In the genomic region with DNA sequence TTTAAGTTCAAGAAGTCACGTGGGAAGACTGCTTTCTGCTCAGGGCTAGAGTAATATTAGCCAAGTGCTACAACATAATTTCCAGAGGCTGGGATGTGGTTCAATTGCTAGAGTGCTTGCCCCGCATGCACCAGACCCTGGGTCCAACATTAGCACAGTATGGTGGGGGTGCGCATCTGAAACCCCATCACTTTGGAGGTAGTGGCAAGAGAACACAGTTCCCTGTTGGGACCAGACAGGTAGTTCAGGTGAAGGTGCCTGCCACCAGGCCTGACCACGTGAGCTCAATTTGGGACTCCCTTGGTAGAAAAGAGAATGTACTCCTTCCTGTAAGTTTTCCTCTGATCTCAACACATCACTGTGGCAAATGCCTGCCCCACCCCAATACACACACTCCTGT, we compare ENCODE assay signal across 15 mouse cellular contexts. TPM values are rescaled to one million over a fixed set of nuclear protein-coding genes. Genes with fewer than 3 reads are reported as not detected.
A peak's percentile ranks its signal among the peaks of the same experiment; 100 is the strongest.
DNase-seq lines count a peak whose midpoint lies in the region; ATAC-seq lines count a peak whose summit lies in the region.
"Had no signal": no experiment of that assay in that cellular context is flagged by ENCODE, and none has a peak within 500 bp of the region (broad histone marks: within the 10 kb centered on the region; RNA-seq: fewer than 3 reads in every experiment).

No protein-coding gene starts in this region.

- H3K36me3 ChIP-seq in forebrain, embryonic 13.5 days (ENCODE audit: poor library complexity, severe bottlenecking): no peaks in the 10 kb centered on the region
- H3K36me3 ChIP-seq in forebrain, embryonic 14.5 days (ENCODE audit: control insufficient read depth, insufficient read depth, low read length): no peaks in the 10 kb centered on the region
- H3K36me3 ChIP-seq in heart, embryonic 16.5 days (ENCODE audit: control insufficient read depth, insufficient read depth): no peaks in the 10 kb centered on the region
- no peaks in the 10 kb centered on the region for H3K36me3 ChIP-seq in heart, embryonic 12.5 days
- H3K36me3 ChIP-seq in kidney, embryonic 15.5 days: no peaks in the 10 kb centered on the region
- H3K36me3 ChIP-seq in midbrain, embryonic 10.5 days: no peaks in the 10 kb centered on the region
- no peaks in the 10 kb centered on the region for H3K36me3 ChIP-seq in midbrain, embryonic 16.5 days (ENCODE audit: control insufficient read depth, insufficient read depth, low read length)
- H3K36me3 ChIP-seq: embryonic facial prominence, embryonic 13.5 days; forebrain, embryonic 12.5 days; hindbrain, embryonic 12.5 days had no signal

- H3K4me3 ChIP-seq in forebrain, embryonic 13.5 days: no peak overlapping the region
- no peak overlapping the region for H3K4me3 ChIP-seq in forebrain, embryonic 14.5 days (ENCODE audit: low read depth, low read length)
- no peak overlapping the region for H3K4me3 ChIP-seq in heart, embryonic 16.5 days (ENCODE audit: low read length)
- H3K4me3 ChIP-seq in heart, embryonic 12.5 days: no peak overlapping the region
- no peak overlapping the region for H3K4me3 ChIP-seq in kidney, embryonic 15.5 days (replicated peaks)
- 0 out of 2 replicates have a peak overlapping the region, but pooled peaks have one; percentile 49 for H3K4me3 ChIP-seq in midbrain, embryonic 10.5 days
- no peak overlapping the region for H3K4me3 ChIP-seq in midbrain, embryonic 16.5 days (ENCODE audit: low read depth, low read length)

- 0 out of 2 replicates have a peak overlapping the region, but pooled peaks have one; percentile 59 for H3K4me2 ChIP-seq in forebrain, embryonic 13.5 days
- no peak overlapping the region; the same call in 1 of the 2 replicates for H3K4me2 ChIP-seq in forebrain, embryonic 14.5 days (ENCODE audit: low read length)
- peak overlapping the region; percentile 83; the same call in 1 of the 2 replicates for H3K4me2 ChIP-seq in heart, embryonic 16.5 days (ENCODE audit: low read depth, low read length)
- H3K4me2 ChIP-seq in heart, embryonic 12.5 days: no peak overlapping the region
- peak overlapping the region; percentile 64; the same call in 1 of the 2 replicates for H3K4me2 ChIP-seq in kidney, embryonic 15.5 days
- H3K4me2 ChIP-seq in midbrain, embryonic 16.5 days (ENCODE audit: low read length): no peak overlapping the region

- no peak overlapping the region for H3K9ac ChIP-seq in forebrain, embryonic 13.5 days
- H3K9ac ChIP-seq in forebrain, embryonic 14.5 days (ENCODE audit: low read length): no peak overlapping the region
- H3K9ac ChIP-seq in heart, embryonic 16.5 days (ENCODE audit: low read length): no peak overlapping the region
- H3K9ac ChIP-seq in heart, embryonic 12.5 days: no peak overlapping the region
- no peak overlapping the region for H3K9ac ChIP-seq in kidney, embryonic 15.5 days
- H3K9ac ChIP-seq in midbrain, embryonic 16.5 days (ENCODE audit: low read depth, low read length): no peak overlapping the region
- H3K9ac ChIP-seq: embryonic facial prominence, embryonic 13.5 days; forebrain, embryonic 12.5 days; hindbrain, embryonic 12.5 days had no signal

- H3K27ac ChIP-seq in forebrain, embryonic 13.5 days: no peak overlapping the region
- no peak overlapping the region for H3K27ac ChIP-seq in forebrain, embryonic 14.5 days (ENCODE audit: low read depth, low read length)
- no peak overlapping the region for H3K27ac ChIP-seq in heart, embryonic 16.5 days (ENCODE audit: low read length)
- no peak overlapping the region for H3K27ac ChIP-seq in heart, embryonic 12.5 days (ENCODE audit: poor library complexity, severe bottlenecking)
- no peak overlapping the region for H3K27ac ChIP-seq in kidney, embryonic 15.5 days
- H3K27ac ChIP-seq in midbrain, embryonic 10.5 days (replicated peaks): no peak overlapping the region
- no peak overlapping the region for H3K27ac ChIP-seq in midbrain, embryonic 16.5 days (ENCODE audit: low read length)
- H3K27ac ChIP-seq: embryonic facial prominence, embryonic 13.5 days; forebrain, embryonic 12.5 days; hindbrain, embryonic 12.5 days had no signal

- 65% methylated on average over 4 of the region's 4 CpGs for WGBS in forebrain, embryonic 13.5 days
- WGBS in forebrain, embryonic 14.5 days: 66% methylated on average over 4 of the region's 4 CpGs
- WGBS in heart, embryonic 16.5 days: 60% methylated on average over 4 of the region's 4 CpGs
- 71% methylated on average over 4 of the region's 4 CpGs for WGBS in heart, embryonic 12.5 days
- WGBS in kidney, embryonic 15.5 days: 66% methylated on average over 4 of the region's 4 CpGs
- WGBS in midbrain, embryonic 10.5 days: 67% methylated on average over 4 of the region's 4 CpGs
- 78% methylated on average over 4 of the region's 4 CpGs for WGBS in midbrain, embryonic 16.5 days

- no peak for ATAC-seq in forebrain, embryonic 13.5 days
- ATAC-seq in forebrain, embryonic 14.5 days: no peak
- ATAC-seq in heart, embryonic 16.5 days (replicated peaks; ENCODE audit: extremely low read depth, insufficient read depth, low FRiP score): no peak
- no peak for ATAC-seq in heart, embryonic 12.5 days (ENCODE audit: insufficient number of reproducible peaks, low FRiP score)
- no peak for ATAC-seq in kidney, embryonic 15.5 days (replicated peaks; ENCODE audit: low FRiP score)
- no peak for ATAC-seq in midbrain, embryonic 16.5 days

- peaks cover 28% of the 10 kb centered on the region for H3K4me1 ChIP-seq in forebrain, embryonic 13.5 days
- H3K4me1 ChIP-seq in forebrain, embryonic 14.5 days (ENCODE audit: control insufficient read depth, insufficient read depth, low read length): peaks cover 4% of the 10 kb centered on the region; the same call in 1 of the 2 replicates
- H3K4me1 ChIP-seq in heart, embryonic 16.5 days (ENCODE audit: control insufficient read depth, insufficient read depth, low read length): peaks cover 44% of the 10 kb centered on the region
- peaks cover 38% of the 10 kb centered on the region for H3K4me1 ChIP-seq in heart, embryonic 12.5 days (replicated peaks)
- H3K4me1 ChIP-seq in kidney, embryonic 15.5 days: peaks cover 41% of the 10 kb centered on the region
- peaks cover 37% of the 10 kb centered on the region for H3K4me1 ChIP-seq in midbrain, embryonic 10.5 days
- peaks cover 15% of the 10 kb centered on the region for H3K4me1 ChIP-seq in midbrain, embryonic 16.5 days (ENCODE audit: control insufficient read depth, insufficient read depth, low read length)

- H3K27me3 ChIP-seq in forebrain, embryonic 13.5 days: peaks cover 67% of the 10 kb centered on the region
- peaks cover 50% of the 10 kb centered on the region for H3K27me3 ChIP-seq in forebrain, embryonic 14.5 days (replicated peaks; ENCODE audit: control insufficient read depth, insufficient read depth, low read length)
- peaks cover 52% of the 10 kb centered on the region for H3K27me3 ChIP-seq in heart, embryonic 16.5 days (ENCODE audit: control insufficient read depth, insufficient read depth, low read length)
- H3K27me3 ChIP-seq in heart, embryonic 12.5 days (replicated peaks): peaks cover 55% of the 10 kb centered on the region
- H3K27me3 ChIP-seq in kidney, embryonic 15.5 days: peaks cover 57% of the 10 kb centered on the region
- H3K27me3 ChIP-seq in midbrain, embryonic 10.5 days (ENCODE audit: low read depth, poor library complexity, severe bottlenecking): peaks cover 68% of the 10 kb centered on the region
- H3K27me3 ChIP-seq in midbrain, embryonic 16.5 days (ENCODE audit: control insufficient read depth, insufficient read depth, low read depth, low read length): peaks cover 34% of the 10 kb centered on the region

- DNase-seq in forebrain, embryonic 14.5 days (ENCODE audit: low spot score): no peak
- DNase-seq in kidney, adult 9 months: no peak
- DNase-seq in midbrain, embryonic 10.5 days (ENCODE audit: low spot score): no peak

- H3K9me3 ChIP-seq in forebrain, embryonic 13.5 days (replicated peaks): no peaks in the 10 kb centered on the region
- no peaks in the 10 kb centered on the region for H3K9me3 ChIP-seq in forebrain, embryonic 14.5 days (replicated peaks; ENCODE audit: control insufficient read depth, low read length)
- H3K9me3 ChIP-seq in heart, embryonic 16.5 days (replicated peaks; ENCODE audit: control insufficient read depth, low read length): no peaks in the 10 kb centered on the region
- H3K9me3 ChIP-seq in heart, embryonic 12.5 days (replicated peaks): no peaks in the 10 kb centered on the region
- no peaks in the 10 kb centered on the region for H3K9me3 ChIP-seq in kidney, embryonic 15.5 days (replicated peaks)
- H3K9me3 ChIP-seq in midbrain, embryonic 10.5 days (replicated peaks): no peaks in the 10 kb centered on the region
- no peaks in the 10 kb centered on the region for H3K9me3 ChIP-seq in midbrain, embryonic 16.5 days (replicated peaks; ENCODE audit: control insufficient read depth, low read length, poor library complexity, severe bottlenecking)
- H3K9me3 ChIP-seq: embryonic facial prominence, embryonic 13.5 days; forebrain, embryonic 12.5 days; hindbrain, embryonic 12.5 days had no signal

RNA-seq across cellular contexts. Expression of a gene that starts 3.5 kb away (rescaled TPM):
- 1.5 and 2.9 TPM in 2 replicates for polyA plus RNA-seq in forebrain, embryonic 13.5 days (2015; fragmentation: Nextera tagmentation; extraction: Ambion mirVana)
- 5.8 and 6.2 TPM in 2 replicates for polyA plus RNA-seq in forebrain, embryonic 14.5 days (2014; fragmentation: Nextera tagmentation; extraction: Ambion mirVana)
- polyA plus RNA-seq in heart, embryonic 16.5 days (2015; fragmentation: Nextera tagmentation; extraction: Ambion mirVana): 0.64 and 1.5 TPM in 2 replicates
- polyA plus RNA-seq in heart, embryonic 12.5 days (2016; fragmentation: Nextera tagmentation; extraction: Ambion mirVana): 1.2 TPM in 2 replicates
- 0.64 and 1.0 TPM in 2 replicates for polyA plus RNA-seq in kidney, embryonic 15.5 days (2015; fragmentation: Nextera tagmentation; extraction: Ambion mirVana)
- 0.68 and 1.0 TPM in 2 replicates for polyA plus RNA-seq in midbrain, embryonic 10.5 days (2016; fragmentation: Nextera tagmentation; extraction: Ambion mirVana)
- 5.7 and 8.2 TPM in 2 replicates for polyA plus RNA-seq in midbrain, embryonic 16.5 days (2015; fragmentation: Nextera tagmentation; extraction: Ambion mirVana)
- polyA plus RNA-seq: inflammation-experienced regulatory T-cells, adult 6 months had no signal

RNA-seq across cellular contexts. Expression of a gene that starts 14.9 kb away (rescaled TPM):
- polyA plus RNA-seq in forebrain, embryonic 13.5 days (2015; fragmentation: Nextera tagmentation; extraction: Ambion mirVana): 0.27 TPM in 1 of 2 replicates, not detected in the other
- 0.09 and 0.27 TPM in 2 replicates for polyA plus RNA-seq in forebrain, embryonic 14.5 days (2014; fragmentation: Nextera tagmentation; extraction: Ambion mirVana)
- polyA plus RNA-seq in heart, embryonic 16.5 days (2015; fragmentation: Nextera tagmentation; extraction: Ambion mirVana): 1.0 and 1.3 TPM in 2 replicates
- polyA plus RNA-seq in heart, embryonic 12.5 days (2016; fragmentation: Nextera tagmentation; extraction: Ambion mirVana): 0.88 and 1.3 TPM in 2 replicates
- 1.2 and 1.3 TPM in 2 replicates for polyA plus RNA-seq in kidney, embryonic 15.5 days (2015; fragmentation: Nextera tagmentation; extraction: Ambion mirVana)
- 0.58 and 0.86 TPM in 2 replicates for polyA plus RNA-seq in midbrain, embryonic 10.5 days (2016; fragmentation: Nextera tagmentation; extraction: Ambion mirVana)
- polyA plus RNA-seq in midbrain, embryonic 16.5 days (2015; fragmentation: Nextera tagmentation; extraction: Ambion mirVana): 0.15 TPM in 2 replicates
- polyA plus RNA-seq: inflammation-experienced regulatory T-cells, adult 6 months had no signal

RNA-seq across cellular contexts. Expression of a gene that starts 23.9 kb away (rescaled TPM):
- polyA plus RNA-seq in forebrain, embryonic 13.5 days (2015; fragmentation: Nextera tagmentation; extraction: Ambion mirVana): 0.26 and 0.39 TPM in 2 replicates
- polyA plus RNA-seq in forebrain, embryonic 14.5 days (2014; fragmentation: Nextera tagmentation; extraction: Ambion mirVana): 0.12 and 0.20 TPM in 2 replicates
- polyA plus RNA-seq in heart, embryonic 16.5 days (2015; fragmentation: Nextera tagmentation; extraction: Ambion mirVana): 3.1 and 4.5 TPM in 2 replicates
- 0.42 and 0.78 TPM in 2 replicates for polyA plus RNA-seq in heart, embryonic 12.5 days (2016; fragmentation: Nextera tagmentation; extraction: Ambion mirVana)
- 22.0 and 22.4 TPM in 2 replicates for polyA plus RNA-seq in kidney, embryonic 15.5 days (2015; fragmentation: Nextera tagmentation; extraction: Ambion mirVana)
- 0.87 and 1.3 TPM in 2 replicates for polyA plus RNA-seq in midbrain, embryonic 10.5 days (2016; fragmentation: Nextera tagmentation; extraction: Ambion mirVana)
- polyA plus RNA-seq in midbrain, embryonic 16.5 days (2015; fragmentation: Nextera tagmentation; extraction: Ambion mirVana): 0.61 and 0.69 TPM in 2 replicates

RNA-seq across cellular contexts. Expression of a gene that starts 50.9 kb away (rescaled TPM):
- 311 and 312 TPM in 2 replicates for polyA plus RNA-seq in forebrain, embryonic 13.5 days (2015; fragmentation: Nextera tagmentation; extraction: Ambion mirVana)
- polyA plus RNA-seq in forebrain, embryonic 14.5 days (2014; fragmentation: Nextera tagmentation; extraction: Ambion mirVana): 139 and 181 TPM in 2 replicates
- polyA plus RNA-seq in heart, embryonic 16.5 days (2015; fragmentation: Nextera tagmentation; extraction: Ambion mirVana): 209 and 234 TPM in 2 replicates
- polyA plus RNA-seq in heart, embryonic 12.5 days (2016; fragmentation: Nextera tagmentation; extraction: Ambion mirVana): 261 and 273 TPM in 2 replicates
- 334 and 359 TPM in 2 replicates for polyA plus RNA-seq in kidney, embryonic 15.5 days (2015; fragmentation: Nextera tagmentation; extraction: Ambion mirVana)
- 450 and 503 TPM in 2 replicates for polyA plus RNA-seq in midbrain, embryonic 10.5 days (2016; fragmentation: Nextera tagmentation; extraction: Ambion mirVana)
- 247 and 263 TPM in 2 replicates for polyA plus RNA-seq in midbrain, embryonic 16.5 days (2015; fragmentation: Nextera tagmentation; extraction: Ambion mirVana)

RNA-seq across cellular contexts. Expression of a gene that starts 58.3 kb away (rescaled TPM):
- not detected in 2 replicates for polyA plus RNA-seq in forebrain, embryonic 13.5 days (2015; fragmentation: Nextera tagmentation; extraction: Ambion mirVana)
- polyA plus RNA-seq in forebrain, embryonic 14.5 days (2014; fragmentation: Nextera tagmentation; extraction: Ambion mirVana): not detected in 2 replicates
- 20.1 and 22.3 TPM in 2 replicates for polyA plus RNA-seq in heart, embryonic 16.5 days (2015; fragmentation: Nextera tagmentation; extraction: Ambion mirVana)
- 9.9 and 10.5 TPM in 2 replicates for polyA plus RNA-seq in heart, embryonic 12.5 days (2016; fragmentation: Nextera tagmentation; extraction: Ambion mirVana)
- polyA plus RNA-seq in kidney, embryonic 15.5 days (2015; fragmentation: Nextera tagmentation; extraction: Ambion mirVana): 0.44 and 0.64 TPM in 2 replicates
- polyA plus RNA-seq in midbrain, embryonic 10.5 days (2016; fragmentation: Nextera tagmentation; extraction: Ambion mirVana): 0.17 TPM in 1 of 2 replicates, not detected in the other
- not detected in 2 replicates for polyA plus RNA-seq in midbrain, embryonic 16.5 days (2015; fragmentation: Nextera tagmentation; extraction: Ambion mirVana)
- polyA plus RNA-seq: brain, embryonic 14.5 days; C2C12; embryonic facial prominence, embryonic 13.5 days; forebrain, embryonic 12.5 days; hindbrain, embryonic 12.5 days; hindbrain, embryonic 16.5 days; inflammation-experienced regulatory T-cells, adult 6 months had no signal

Comparison
In these comparisons a context has a peak if more than half of its experiments do, and no peak if none do; other contexts are left out.
1. H3K4me2 ChIP-seq: peak in forebrain, embryonic 13.5 days (single experiment), heart, embryonic 16.5 days (single experiment) and kidney, embryonic 15.5 days (single experiment); none in forebrain, embryonic 14.5 days (single experiment), heart, embryonic 12.5 days (single experiment) and midbrain, embryonic 16.5 days (single experiment).